Mouse (Mus musculus): ENCODE data around the gene Fbxo34. TPM values are rescaled to one million over a fixed set of nuclear protein-coding genes. Genes with fewer than 3 reads are reported as not detected.

Fbxo34 gene
- polyA plus RNA-seq, 1 experiment, result 38.7 TPM

DNA sequence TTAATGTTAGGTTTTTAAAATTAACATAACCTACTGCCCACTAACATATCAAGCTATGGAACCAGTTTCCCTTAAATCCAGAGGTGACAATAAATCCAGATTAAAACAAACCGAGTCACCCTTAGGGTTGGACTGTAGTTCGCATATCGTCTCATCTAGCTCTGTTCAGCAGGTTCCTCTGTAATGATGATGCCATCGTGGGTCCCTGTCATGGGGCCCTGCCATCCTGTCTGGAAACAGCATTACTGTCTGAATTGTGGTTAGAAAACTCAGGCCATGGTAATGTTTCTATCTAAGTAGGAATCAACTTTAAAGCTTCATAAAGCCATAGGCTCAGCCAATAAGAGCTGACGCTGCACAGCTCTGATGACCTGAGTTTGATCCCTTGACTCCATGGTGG, 48.4 kb downstream of the Fbxo34 start:
- TF ChIP-seq CTCF (IDR thresholded peaks at IDR 0.05; ENCODE audit: low read depth, low read length), result no peak
- no peak for TF ChIP-seq POLR2A (IDR thresholded peaks at IDR 0.05; ENCODE audit: insufficient read depth, low read length)
- TF ChIP-seq EP300 (IDR thresholded peaks at IDR 0.05; ENCODE audit: insufficient read depth, low read depth, low read length), result no peak
- no peaks in the 10 kb centered on the region for H3K4me1 ChIP-seq (ENCODE audit: control insufficient read depth, insufficient read depth, low read length)
- H3K27me3 ChIP-seq (ENCODE audit: control insufficient read depth, insufficient read depth, low read length, poor library complexity, severe bottlenecking), result no peaks in the 10 kb centered on the region
- no peak overlapping the region for H3K4me3 ChIP-seq (ENCODE audit: low read depth, low read length)
- no peaks in the 10 kb centered on the region for H3K9me3 ChIP-seq (replicated peaks; ENCODE audit: control insufficient read depth, insufficient read depth, low read length, poor library complexity, severe bottlenecking)
- no peak overlapping the region for H3K9ac ChIP-seq (ENCODE audit: low read depth, poor library complexity, severe bottlenecking)
- H3K27ac ChIP-seq (ENCODE audit: insufficient read depth, low read length), result no peak overlapping the region
- H3K36me3 ChIP-seq (ENCODE audit: control insufficient read depth, insufficient read depth, low read length, poor library complexity, severe bottlenecking), result 0 out of 2 replicates have a peak, but pooled peaks cover under 1% of the 10 kb centered on the region

DNA sequence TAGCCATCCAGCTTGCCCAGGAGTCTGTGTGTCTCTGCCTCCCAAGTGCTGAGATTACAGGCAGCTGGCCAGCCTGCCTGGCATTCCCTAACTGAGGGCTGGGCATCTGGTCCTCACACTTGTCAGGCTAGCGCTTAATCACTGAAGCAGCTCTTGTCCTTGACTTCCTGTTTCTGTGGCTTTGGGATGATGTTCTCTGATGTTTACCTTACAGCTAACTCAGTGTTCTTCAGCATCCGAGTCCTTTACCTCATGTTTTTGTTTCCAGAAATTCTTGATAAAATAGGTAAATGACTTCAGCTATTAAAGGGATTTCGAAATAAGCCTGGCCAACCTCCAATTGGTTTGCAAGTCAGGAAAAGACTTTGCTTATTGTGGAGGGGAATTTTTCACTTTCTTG, 53.8 kb downstream of the Fbxo34 start:
- Histone ChIP-seq H3K27ac (ENCODE audit: insufficient read depth, low read length) (no peak overlapping the region), H3K27me3 (ENCODE audit: control insufficient read depth, insufficient read depth, low read length, poor library complexity, severe bottlenecking) (no peaks in the 10 kb centered on the region), H3K9me3 (replicated peaks; ENCODE audit: control insufficient read depth, insufficient read depth, low read length, poor library complexity, severe bottlenecking) (no peaks in the 10 kb centered on the region), H3K4me1 (ENCODE audit: control insufficient read depth, insufficient read depth, low read length) (no peaks in the 10 kb centered on the region), H3K36me3 (ENCODE audit: control insufficient read depth, insufficient read depth, low read length, poor library complexity, severe bottlenecking) (no peaks in the 10 kb centered on the region), H3K4me3 (ENCODE audit: low read depth, low read length) (no peak overlapping the region), H3K9ac (ENCODE audit: low read depth, poor library complexity, severe bottlenecking) (no peak overlapping the region)
- TF ChIP-seq CTCF (IDR thresholded peaks at IDR 0.05; ENCODE audit: low read depth, low read length) (no peak), EP300 (IDR thresholded peaks at IDR 0.05; ENCODE audit: insufficient read depth, low read depth, low read length) (no peak), POLR2A (IDR thresholded peaks at IDR 0.05; ENCODE audit: insufficient read depth, low read length) (no peak)

DNA sequence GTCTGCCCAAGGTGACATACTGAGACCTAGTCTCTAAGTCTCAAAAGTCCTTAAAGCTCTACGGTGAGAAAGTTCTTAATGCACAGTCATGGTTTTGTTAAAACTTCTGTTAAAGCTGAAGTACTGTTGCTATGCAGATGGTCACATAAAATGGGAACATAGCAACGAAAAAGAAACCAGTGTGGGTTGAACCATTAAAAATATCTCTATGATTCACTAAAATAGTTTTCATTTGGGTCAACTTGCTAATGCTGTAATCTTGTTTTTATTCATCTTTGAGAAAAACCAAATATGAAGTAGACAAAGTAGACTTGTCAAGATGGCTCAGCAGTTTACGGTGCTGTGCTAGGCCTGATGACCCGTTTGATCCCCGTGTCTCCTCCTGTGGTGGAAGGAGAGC, 56.5 kb downstream of the Fbxo34 start:
- H3K9ac ChIP-seq (ENCODE audit: low read depth, poor library complexity, severe bottlenecking), result no peak overlapping the region
- H3K27ac ChIP-seq (ENCODE audit: insufficient read depth, low read length), result no peak overlapping the region
- H3K4me1 ChIP-seq (ENCODE audit: control insufficient read depth, insufficient read depth, low read length), result no peaks in the 10 kb centered on the region
- no peak for TF ChIP-seq POLR2A (IDR thresholded peaks at IDR 0.05; ENCODE audit: insufficient read depth, low read length)
- TF ChIP-seq CTCF (IDR thresholded peaks at IDR 0.05; ENCODE audit: low read depth, low read length), result no peak
- no peak for TF ChIP-seq EP300 (IDR thresholded peaks at IDR 0.05; ENCODE audit: insufficient read depth, low read depth, low read length)
- no peak overlapping the region for H3K4me3 ChIP-seq (ENCODE audit: low read depth, low read length)
- no peaks in the 10 kb centered on the region for H3K36me3 ChIP-seq (ENCODE audit: control insufficient read depth, insufficient read depth, low read length, poor library complexity, severe bottlenecking)
- H3K9me3 ChIP-seq (replicated peaks; ENCODE audit: control insufficient read depth, insufficient read depth, low read length, poor library complexity, severe bottlenecking), result no peaks in the 10 kb centered on the region
- H3K27me3 ChIP-seq (ENCODE audit: control insufficient read depth, insufficient read depth, low read length, poor library complexity, severe bottlenecking), result no peaks in the 10 kb centered on the region

DNA sequence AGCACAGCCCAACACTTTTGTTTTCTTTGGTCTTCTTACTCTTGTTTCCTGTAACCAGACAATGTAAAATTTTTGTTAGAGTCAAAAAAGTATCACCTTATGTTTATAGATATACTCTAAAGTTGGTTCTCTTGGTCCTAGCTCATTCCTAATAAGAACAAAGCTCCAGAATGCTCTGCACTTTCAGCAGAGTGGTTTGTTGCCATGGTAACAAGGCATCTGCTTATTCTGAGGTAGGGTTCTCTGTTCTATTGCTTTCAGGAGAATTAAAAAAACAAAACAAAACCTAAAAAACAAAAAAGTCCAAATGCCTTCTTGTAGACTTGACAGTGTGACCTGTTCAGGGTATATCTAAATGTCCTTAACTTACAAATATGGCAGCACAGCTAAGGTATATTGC, 57.8 kb downstream of the Fbxo34 start:
- no peak overlapping the region for H3K9ac ChIP-seq (ENCODE audit: low read depth, poor library complexity, severe bottlenecking)
- TF ChIP-seq EP300 (IDR thresholded peaks at IDR 0.05; ENCODE audit: insufficient read depth, low read depth, low read length), result no peak
- no peak for TF ChIP-seq CTCF (IDR thresholded peaks at IDR 0.05; ENCODE audit: low read depth, low read length)
- no peak for TF ChIP-seq POLR2A (IDR thresholded peaks at IDR 0.05; ENCODE audit: insufficient read depth, low read length)

DNA sequence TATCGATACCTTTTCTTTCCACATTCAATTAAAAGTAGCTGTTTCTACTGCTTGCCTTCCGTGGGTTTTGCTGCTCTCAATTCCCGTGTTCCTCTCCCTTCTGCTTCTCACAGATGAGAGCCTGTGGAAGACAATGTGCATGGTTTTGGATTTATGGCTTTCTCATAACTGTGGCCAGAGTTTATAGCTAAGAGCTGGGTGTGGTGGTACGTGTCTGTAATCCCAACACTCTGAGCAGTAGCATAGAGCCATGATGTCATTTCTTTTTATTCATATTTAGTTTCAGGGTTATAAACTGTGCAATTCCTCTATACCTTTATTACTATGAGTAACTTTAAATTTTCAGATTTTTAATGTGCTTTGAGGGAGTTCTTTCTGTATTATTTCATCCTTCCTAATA, 60.0 kb downstream of the Fbxo34 start:
- H3K27ac ChIP-seq (ENCODE audit: insufficient read depth, low read length), result no peak overlapping the region
- no peak for TF ChIP-seq EP300 (IDR thresholded peaks at IDR 0.05; ENCODE audit: insufficient read depth, low read depth, low read length)
- no peak for TF ChIP-seq POLR2A (IDR thresholded peaks at IDR 0.05; ENCODE audit: insufficient read depth, low read length)
- no peak for TF ChIP-seq CTCF (IDR thresholded peaks at IDR 0.05; ENCODE audit: low read depth, low read length)
- peaks cover 3% of the 10 kb centered on the region for H3K4me1 ChIP-seq (ENCODE audit: control insufficient read depth, insufficient read depth, low read length)
- H3K27me3 ChIP-seq (ENCODE audit: control insufficient read depth, insufficient read depth, low read length, poor library complexity, severe bottlenecking), result no peaks in the 10 kb centered on the region
- no peak overlapping the region for H3K9ac ChIP-seq (ENCODE audit: low read depth, poor library complexity, severe bottlenecking)
- no peaks in the 10 kb centered on the region for H3K9me3 ChIP-seq (replicated peaks; ENCODE audit: control insufficient read depth, insufficient read depth, low read length, poor library complexity, severe bottlenecking)
- no peak overlapping the region for H3K4me3 ChIP-seq (ENCODE audit: low read depth, low read length)
- H3K36me3 ChIP-seq (ENCODE audit: control insufficient read depth, insufficient read depth, low read length, poor library complexity, severe bottlenecking), result no peaks in the 10 kb centered on the region

More for the DNA sequence above, 57.8 kb downstream of the Fbxo34 start:
- Histone ChIP-seq H3K36me3 (ENCODE audit: control insufficient read depth, insufficient read depth, low read length, poor library complexity, severe bottlenecking) (no peaks in the 10 kb centered on the region), H3K27me3 (ENCODE audit: control insufficient read depth, insufficient read depth, low read length, poor library complexity, severe bottlenecking) (no peaks in the 10 kb centered on the region), H3K4me3 (ENCODE audit: low read depth, low read length) (no peak overlapping the region), H3K27ac (ENCODE audit: insufficient read depth, low read length) (no peak overlapping the region), H3K9me3 (replicated peaks; ENCODE audit: control insufficient read depth, insufficient read depth, low read length, poor library complexity, severe bottlenecking) (no peaks in the 10 kb centered on the region), H3K4me1 (ENCODE audit: control insufficient read depth, insufficient read depth, low read length) (no peaks in the 10 kb centered on the region)

DNA sequence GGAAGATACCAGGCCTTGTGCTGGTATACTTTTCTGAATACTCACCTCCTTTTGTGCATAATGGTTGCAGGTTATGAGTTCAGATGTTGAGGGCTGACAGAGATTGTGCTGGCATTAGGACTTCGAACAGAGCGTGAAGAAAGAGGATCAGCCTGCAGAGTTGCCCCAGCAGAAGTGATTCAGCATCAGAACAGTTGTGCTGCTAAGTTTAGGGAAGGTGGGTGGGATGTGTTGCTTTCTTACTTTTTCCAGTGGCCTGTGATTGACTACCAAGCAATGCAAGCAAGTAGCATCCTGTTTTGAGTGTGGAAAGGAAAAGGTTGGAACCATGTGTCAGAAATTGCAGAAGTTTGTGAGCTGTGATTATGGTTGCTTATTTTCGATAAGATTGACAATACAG, 63.4 kb downstream of the Fbxo34 start:
- H3K27ac ChIP-seq (ENCODE audit: insufficient read depth, low read length), result no peak overlapping the region
- H3K9ac ChIP-seq (ENCODE audit: low read depth, poor library complexity, severe bottlenecking), result no peak overlapping the region
- H3K27me3 ChIP-seq (ENCODE audit: control insufficient read depth, insufficient read depth, low read length, poor library complexity, severe bottlenecking), result no peaks in the 10 kb centered on the region
- TF ChIP-seq CTCF (IDR thresholded peaks at IDR 0.05; ENCODE audit: low read depth, low read length) (no peak), POLR2A (IDR thresholded peaks at IDR 0.05; ENCODE audit: insufficient read depth, low read length) (no peak), EP300 (IDR thresholded peaks at IDR 0.05; ENCODE audit: insufficient read depth, low read depth, low read length) (no peak)
- H3K4me3 ChIP-seq (ENCODE audit: low read depth, low read length), result no peak overlapping the region
- 0 out of 2 replicates have a peak, but pooled peaks cover 2% of the 10 kb centered on the region for H3K36me3 ChIP-seq (ENCODE audit: control insufficient read depth, insufficient read depth, low read length, poor library complexity, severe bottlenecking)
- no peaks in the 10 kb centered on the region for H3K9me3 ChIP-seq (replicated peaks; ENCODE audit: control insufficient read depth, insufficient read depth, low read length, poor library complexity, severe bottlenecking)
- peaks cover 3% of the 10 kb centered on the region for H3K4me1 ChIP-seq (ENCODE audit: control insufficient read depth, insufficient read depth, low read length)
